ENCODE assay signal across 8 mouse cellular contexts in the genomic region with DNA sequence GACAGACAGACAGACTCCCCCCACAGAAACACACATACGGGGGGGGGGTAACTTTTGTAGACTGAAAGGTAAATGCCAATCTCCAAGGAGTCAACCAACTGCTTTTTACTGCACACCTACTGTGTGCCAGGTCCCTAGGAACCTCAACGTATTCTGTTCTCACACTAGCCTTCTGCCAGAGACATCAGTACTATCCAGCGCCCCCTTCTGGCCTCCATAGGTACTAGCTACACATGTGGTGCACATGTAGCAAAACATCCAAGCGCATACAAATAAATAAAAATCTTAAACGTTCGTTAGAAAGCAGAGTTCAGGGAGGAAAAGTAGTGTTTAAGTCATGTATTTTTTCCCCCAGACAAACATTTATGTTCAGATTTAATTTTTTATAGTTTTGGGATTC.
DNase-seq lines count a peak whose midpoint lies in the region; ATAC-seq and TF ChIP-seq lines count a peak whose summit lies in the region.
"Had no signal": no experiment of that assay in that cellular context is flagged by ENCODE, and none has a peak within 500 bp of the region (broad histone marks: within the 10 kb centered on the region; RNA-seq: fewer than 3 reads in every experiment).

No protein-coding gene starts in this region.

- H3K9ac ChIP-seq in heart, embryonic 11.5 days (ENCODE audit: low read depth, low read length): no peak overlapping the region
- no peak overlapping the region for H3K9ac ChIP-seq in midbrain, postnatal 0 days (replicated peaks; ENCODE audit: low read length, poor library complexity, severe bottlenecking)
- H3K9ac ChIP-seq in stomach, postnatal 0 days (ENCODE audit: low read length): no peak overlapping the region

- H3K9me3 ChIP-seq in heart, embryonic 11.5 days (replicated peaks; ENCODE audit: control insufficient read depth, low read length): no peaks in the 10 kb centered on the region
- no peaks in the 10 kb centered on the region for H3K9me3 ChIP-seq in midbrain, postnatal 0 days (ENCODE audit: low read length)
- H3K9me3 ChIP-seq in midbrain, embryonic 10.5 days (replicated peaks): no peaks in the 10 kb centered on the region
- H3K9me3 ChIP-seq in stomach, postnatal 0 days (ENCODE audit: control insufficient read depth, low read length): no peaks in the 10 kb centered on the region

- 51% methylated on average over 6 of the region's 6 CpGs for WGBS in heart, embryonic 11.5 days (ENCODE audit: insufficient replicate concordance)
- WGBS in midbrain, postnatal 0 days: 59% methylated on average over 6 of the region's 6 CpGs
- 62% methylated on average over 6 of the region's 6 CpGs for WGBS in midbrain, embryonic 10.5 days
- 56% methylated on average over 6 of the region's 6 CpGs for WGBS in stomach, postnatal 0 days

- no peaks in the 10 kb centered on the region for H3K36me3 ChIP-seq in heart, embryonic 11.5 days (ENCODE audit: control insufficient read depth, insufficient read depth, low read length)
- no peaks in the 10 kb centered on the region for H3K36me3 ChIP-seq in midbrain, postnatal 0 days (ENCODE audit: insufficient read depth, low read length)
- H3K36me3 ChIP-seq in midbrain, embryonic 10.5 days: no peaks in the 10 kb centered on the region
- no peaks in the 10 kb centered on the region for H3K36me3 ChIP-seq in stomach, postnatal 0 days (ENCODE audit: control insufficient read depth, insufficient read depth, low read length)

- H3K27me3 ChIP-seq in heart, embryonic 11.5 days (ENCODE audit: control insufficient read depth, insufficient read depth, low read length): peaks cover 44% of the 10 kb centered on the region
- H3K27me3 ChIP-seq in midbrain, postnatal 0 days (ENCODE audit: insufficient read depth, low read length): no peaks in the 10 kb centered on the region
- H3K27me3 ChIP-seq in midbrain, embryonic 10.5 days (ENCODE audit: low read depth, poor library complexity, severe bottlenecking): peaks cover 20% of the 10 kb centered on the region
- no peaks in the 10 kb centered on the region for H3K27me3 ChIP-seq in stomach, postnatal 0 days (ENCODE audit: control insufficient read depth, insufficient read depth, low read length)

- no peak overlapping the region for H3K27ac ChIP-seq in heart, embryonic 11.5 days (ENCODE audit: low read depth, low read length)
- no peak overlapping the region for H3K27ac ChIP-seq in midbrain, postnatal 0 days (ENCODE audit: low read depth, low read length)
- H3K27ac ChIP-seq in midbrain, embryonic 10.5 days (replicated peaks): no peak overlapping the region
- H3K27ac ChIP-seq in stomach, postnatal 0 days (replicated peaks): no peak overlapping the region

- no peaks in the 10 kb centered on the region for H3K4me1 ChIP-seq in heart, embryonic 11.5 days (ENCODE audit: control insufficient read depth, insufficient read depth, low read length)
- H3K4me1 ChIP-seq in midbrain, postnatal 0 days (ENCODE audit: insufficient read depth, low read length): peaks cover 13% of the 10 kb centered on the region
- H3K4me1 ChIP-seq in midbrain, embryonic 10.5 days: peaks cover 21% of the 10 kb centered on the region
- no peaks in the 10 kb centered on the region; the same call in 1 of the 2 replicates for H3K4me1 ChIP-seq in stomach, postnatal 0 days (replicated peaks; ENCODE audit: control insufficient read depth, insufficient read depth)

- H3K4me2 ChIP-seq in heart, embryonic 11.5 days: no peak overlapping the region
- H3K4me2 ChIP-seq in midbrain, postnatal 0 days (ENCODE audit: low read depth, low read length, poor library complexity, severe bottlenecking): no peak overlapping the region
- no peak overlapping the region for H3K4me2 ChIP-seq in stomach, postnatal 0 days (replicated peaks; ENCODE audit: low read depth)

- no peak for ATAC-seq in heart, embryonic 11.5 days (replicated peaks; ENCODE audit: insufficient number of reproducible peaks, low FRiP score, low TSS enrichment)
- no peak for ATAC-seq in midbrain, postnatal 0 days (ENCODE audit: low FRiP score)
- ATAC-seq in stomach, postnatal 0 days (ENCODE audit: low FRiP score, low TSS enrichment): no peak

- DNase-seq in heart, postnatal 4 days: peak; percentile 25
- peak; percentile 51 for DNase-seq in midbrain, postnatal 0 days (ENCODE audit: low spot score)
- no peak for DNase-seq in midbrain, embryonic 10.5 days (ENCODE audit: low spot score)
- DNase-seq in ZHBTc4 (ENCODE audit: low read depth, low spot score): peak; percentile 85
- DNase-seq in stomach, postnatal 0 days (ENCODE audit: low spot score): no peak
- no peak for DNase-seq in Muller cell, postnatal 12 days (ENCODE audit: inconsistent ontology term)
- DNase-seq: cerebellum, postnatal 36 days had no signal

- peak; percentile 74 for TF ChIP-seq CTCF in midbrain, postnatal 0 days (IDR thresholded peaks at IDR 0.05)
- TF ChIP-seq CTCF in stomach, postnatal 0 days (IDR thresholded peaks at IDR 0.05; ENCODE audit: low read depth): peak; percentile 60

- no peak overlapping the region for H3K4me3 ChIP-seq in heart, embryonic 11.5 days (ENCODE audit: low read depth, low read length)
- H3K4me3 ChIP-seq in midbrain, postnatal 0 days (ENCODE audit: low read depth, low read length): no peak overlapping the region
- H3K4me3 ChIP-seq in midbrain, embryonic 10.5 days: no peak overlapping the region
- no peak overlapping the region for H3K4me3 ChIP-seq in stomach, postnatal 0 days (ENCODE audit: low read depth, low read length)

- no peak for TF ChIP-seq EP300 in stomach, postnatal 0 days (optimal IDR thresholded peaks at IDR 0.05)

Comparison
In these comparisons a context has a peak if more than half of its experiments do, and no peak if none do; other contexts are left out.
1. DNase-seq: peak in heart, postnatal 4 days (single experiment), midbrain, postnatal 0 days (single experiment) and ZHBTc4 (single experiment); none in midbrain, embryonic 10.5 days (single experiment), stomach, postnatal 0 days (single experiment) and Muller cell, postnatal 12 days (single experiment).